Mouse (Mus musculus) adrenal gland, adult 8-10 months (tissue): ENCODE data around the gene Olfr417. TPM values are rescaled to one million over a fixed set of nuclear protein-coding genes. Genes with fewer than 3 reads are reported as not detected.
"Not testable (repeated sequence)": the region's sequence is repeated elsewhere in the genome, so short reads cannot be mapped to it uniquely, and the experiment has no call there.

Experiments
- DNase-seq: peaks from one replicate; pipeline ENCODE4 v3.0.0; 2022
- total RNA-seq, 4 experiments: library from RNA; stranded (reverse); gene quantifications; 2 replicates each; pipeline ENCODE4 v1.2.4; 2022

Gene Olfr417
- total RNA-seq: not detected

DNA sequence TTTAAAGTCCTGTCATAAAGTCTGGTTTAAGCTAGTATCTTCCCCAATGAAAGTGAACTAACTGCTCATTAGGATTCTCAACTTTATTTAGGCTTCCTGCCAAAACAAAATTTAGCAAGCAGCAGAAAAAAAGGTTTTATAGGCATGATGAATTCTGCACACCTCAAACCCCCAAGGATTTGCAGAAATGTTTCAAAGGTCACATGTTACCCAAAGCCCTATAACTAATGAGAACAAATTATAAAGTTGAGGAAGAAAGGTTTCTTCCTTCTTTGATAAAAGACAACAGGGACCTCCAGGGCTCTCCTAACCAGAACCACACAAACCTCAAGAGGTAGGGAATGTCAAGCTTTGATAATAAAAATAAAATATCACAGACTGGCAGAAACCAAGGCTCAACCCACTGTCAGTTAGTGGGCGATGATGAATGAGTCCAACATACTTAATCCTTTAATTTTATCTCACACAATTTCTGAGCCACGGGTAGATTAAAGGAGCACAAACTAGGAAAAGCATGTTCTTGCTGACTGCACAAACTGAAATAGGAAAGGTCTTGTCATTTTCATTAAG, at the start of gene Olfr417:
Gene Olfr417, plus strand, starts transcription at position 241 of the 570 bp plus-strand sequence.
- DNase-seq: no peak

- no peak for DNase-seq
These were observed 47.6 kb upstream of the Olfr417 start for GRCm38 (mm10) chr1:174317308-174317707.

- DNase-seq: no peak
These were observed 34.7 kb upstream of the Olfr417 start, which contains the start of gene Mptx1 for GRCm38 (mm10) chr1:174330218-174330617. TSS of gene Mptx1 (plus strand) at chr1:174330518.

DNA sequence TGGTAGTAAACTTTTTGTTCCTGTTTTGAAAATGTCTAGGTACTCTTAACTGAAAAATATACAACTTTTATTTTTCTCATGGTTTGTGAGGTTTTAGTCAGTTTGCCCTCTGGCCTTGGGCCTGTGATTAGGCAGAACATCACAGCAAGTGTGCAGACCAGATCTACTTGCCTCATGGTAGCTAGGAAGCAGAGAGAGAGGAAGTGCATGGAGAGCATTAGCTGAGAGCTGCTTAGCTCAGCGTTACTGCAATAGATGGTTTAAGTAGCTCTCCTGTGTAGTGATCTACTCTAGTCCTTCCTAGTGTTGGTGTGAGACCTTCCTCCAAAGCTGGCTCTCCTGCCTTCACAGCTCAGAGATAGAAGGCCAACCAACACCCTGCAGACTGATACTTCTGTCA, 11.3 kb upstream of the Olfr417 start:
- DNase-seq: not testable (repeated sequence)

DNA sequence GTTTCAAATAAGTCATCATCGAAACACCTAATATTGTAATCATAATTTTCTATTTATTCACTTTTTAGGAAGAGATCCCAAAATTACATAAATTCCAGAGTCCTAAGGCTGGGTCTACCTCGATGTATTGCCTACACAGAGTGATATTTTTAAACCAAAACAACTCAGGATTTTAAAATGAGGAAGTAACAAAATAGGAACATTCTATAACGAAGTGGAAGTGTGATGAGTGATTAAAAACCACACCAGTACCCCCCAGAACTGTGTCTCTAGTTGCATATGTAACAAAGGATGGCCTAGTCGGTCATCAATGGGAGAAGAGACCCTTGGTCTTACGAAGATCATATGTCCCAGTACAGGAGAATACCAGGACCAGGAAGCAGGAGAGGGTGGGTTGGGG, 10.3 kb upstream of the Olfr417 start:
- DNase-seq: no peak

GRCm38 (mm10) chr1:174373799-174374198, 8.9 kb downstream of the Olfr417 start:
- DNase-seq: no peak

GRCm38 (mm10) chr1:174390746-174391145, 25.8 kb downstream of the Olfr417 start, which contains the start of gene Olfr248:
TSS of gene Olfr248 (plus strand) at chr1:174391046.
- DNase-seq: no peak

DNA sequence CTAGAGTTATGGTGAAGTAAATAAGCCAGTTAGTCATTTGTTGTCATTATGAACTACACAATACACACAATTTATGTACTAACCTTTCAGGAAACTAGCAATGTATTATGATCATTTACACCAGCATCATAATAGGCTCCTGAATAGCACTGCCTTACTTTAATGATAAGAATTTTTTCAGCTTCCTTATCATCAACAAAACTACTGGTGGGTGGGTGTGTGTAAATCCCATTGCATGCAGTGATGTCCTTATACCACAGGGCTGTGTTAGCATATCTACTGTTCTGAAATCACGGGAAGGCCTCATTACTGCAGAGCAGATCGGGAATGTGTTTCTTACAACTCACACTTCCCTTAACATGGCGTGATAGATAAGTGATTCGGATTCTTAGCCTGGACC, 58.0 kb downstream of the Olfr417 start:
- DNase-seq: no peak

GRCm38 (mm10) chr1:174423764-174424163, 58.8 kb downstream of the Olfr417 start, which contains the start of gene Olfr414:
TSS of gene Olfr414 (plus strand) at chr1:174424064.
- DNase-seq: no peak

Other genes starting within 250 kb of the Olfr417 start
- not detected for gene Olfr231, start 244.0 kb upstream of the Olfr417 start, total RNA-seq
- gene Olfr424, start 233.6 kb upstream of the Olfr417 start, total RNA-seq: not detected
- not detected for gene Olfr420, start 209.5 kb upstream of the Olfr417 start, total RNA-seq
- under 1 TPM; 0.15 to 0.25 (median 0.24) TPM for gene Spta1, start 192.3 kb upstream of the Olfr417 start, total RNA-seq
- not detected for gene Olfr419, start 113.1 kb upstream of the Olfr417 start, total RNA-seq
- gene Mptx1, start 34.6 kb upstream of the Olfr417 start, total RNA-seq: not detected
- not detected for gene Olfr248, start 25.9 kb downstream of the Olfr417 start, total RNA-seq
- not detected for gene Olfr414, start 58.9 kb downstream of the Olfr417 start, total RNA-seq
- not detected for gene Olfr220, start 77.0 kb downstream of the Olfr417 start, total RNA-seq
- 1 to 10 TPM; 5.9 to 6.7 (median 6.5) TPM for gene Fmn2, start 136.7 kb downstream of the Olfr417 start, total RNA-seq